8 mouse cellular contexts compared by ENCODE assay signal in the genomic region with DNA sequence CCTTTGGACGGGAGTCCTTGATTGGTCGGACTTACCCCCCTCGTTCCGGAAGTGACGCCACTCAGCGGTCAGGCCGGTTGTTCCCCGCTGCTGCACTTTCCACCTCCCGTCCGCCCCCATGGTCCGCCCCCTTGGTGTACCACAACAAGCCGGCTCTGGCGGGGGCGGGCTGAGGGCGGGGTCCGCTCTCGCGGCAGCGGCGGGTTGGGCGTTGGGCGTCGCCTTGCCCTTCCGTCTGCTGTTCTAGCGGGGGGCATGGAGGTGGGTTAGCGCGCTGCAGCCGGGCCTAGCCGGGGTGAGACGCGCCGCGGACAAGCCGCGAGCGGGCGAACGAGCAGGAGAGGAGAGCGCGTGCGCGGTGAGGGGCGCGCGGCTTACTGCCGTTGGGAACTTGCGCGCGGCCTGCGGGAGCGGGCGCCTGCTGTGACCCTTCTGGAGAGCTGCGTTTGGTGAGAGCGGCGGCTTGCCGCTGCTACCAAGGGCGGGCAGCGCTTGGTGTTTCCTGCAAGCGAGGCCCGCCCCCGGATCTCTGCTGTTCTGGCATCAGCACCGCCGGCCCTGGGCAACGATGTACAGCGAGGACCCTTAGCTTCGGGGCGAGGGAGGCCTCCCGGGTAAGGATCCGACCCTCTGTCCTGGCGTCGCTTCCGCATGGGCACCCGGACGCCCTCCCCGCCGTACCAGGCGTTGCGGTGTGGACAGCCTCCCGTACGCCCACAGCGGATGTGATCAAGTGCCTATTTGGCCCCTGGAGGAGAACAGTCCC. TPM values are rescaled to one million over a fixed set of nuclear protein-coding genes. Genes with fewer than 3 reads are reported as not detected.
DNase-seq lines count a peak whose midpoint lies in the region; ATAC-seq lines count a peak whose summit lies in the region.

No protein-coding gene starts in this region.

- peak overlapping the region; percentile 93 for H3K4me3 ChIP-seq in heart, embryonic 10.5 days
- peak overlapping the region; percentile 89 for H3K4me3 ChIP-seq in kidney, embryonic 15.5 days (replicated peaks)

- H3K9ac ChIP-seq in kidney, embryonic 15.5 days: peak overlapping the region; percentile 83

- peak; percentile 100 for DNase-seq in B cell, adult 2 months
- peak; percentile 100 for DNase-seq in brain, adult 2 months (ENCODE audit: low read depth, low spot score)
- DNase-seq in heart, embryonic 10.5 days (ENCODE audit: low spot score): peak; percentile 100
- peak; percentile 99 for DNase-seq in liver
- peak; percentile 98 for DNase-seq in spleen, postnatal 4 days (ENCODE audit: low spot score in 2 of 2)

- WGBS in heart, embryonic 10.5 days: under 1% methylated on average over 81 of the region's 81 CpGs
- 0% methylated on average over 81 of the region's 81 CpGs for WGBS in kidney, embryonic 15.5 days

- no peaks in the 10 kb centered on the region for H3K9me3 ChIP-seq in heart, embryonic 10.5 days
- H3K9me3 ChIP-seq in kidney, embryonic 15.5 days (replicated peaks): no peaks in the 10 kb centered on the region

- no peaks in the 10 kb centered on the region for H3K27me3 ChIP-seq in heart, embryonic 10.5 days (ENCODE audit: insufficient read depth, poor library complexity, severe bottlenecking)
- H3K27me3 ChIP-seq in kidney, embryonic 15.5 days: no peaks in the 10 kb centered on the region

- H3K36me3 ChIP-seq in heart, embryonic 10.5 days: peaks cover 34% of the 10 kb centered on the region
- peaks cover 26% of the 10 kb centered on the region for H3K36me3 ChIP-seq in kidney, embryonic 15.5 days

- peak overlapping the region; percentile 97 for H3K27ac ChIP-seq in heart, embryonic 10.5 days
- peak overlapping the region; percentile 97 for H3K27ac ChIP-seq in kidney, embryonic 15.5 days

- ATAC-seq in erythroblast, adult 5-6 weeks (replicated peaks; ENCODE audit: low FRiP score, poor library complexity, severe bottlenecking): peak; percentile 96
- ATAC-seq in kidney, embryonic 15.5 days (replicated peaks; ENCODE audit: low FRiP score): peak; percentile 99
- peak; percentile 97 for ATAC-seq in monocyte, adult 5-6 weeks (replicated peaks; ENCODE audit: insufficient number of reproducible peaks, low FRiP score, low TSS enrichment, poor library complexity, severe bottlenecking)

- H3K4me1 ChIP-seq in heart, embryonic 10.5 days: peaks cover 9% of the 10 kb centered on the region
- H3K4me1 ChIP-seq in kidney, embryonic 15.5 days: peaks cover 12% of the 10 kb centered on the region

- H3K4me2 ChIP-seq in kidney, embryonic 15.5 days: peak overlapping the region; percentile 79

RNA-seq across cellular contexts. Expression of gene Setx, which starts 1.1 kb away (rescaled TPM):
- total RNA-seq in erythroblast, adult 5-6 weeks (2015; ENCODE audit: low replicate concordance): 19.6 and 33.2 TPM in 2 replicates
- total RNA-seq in erythroblast, adult 5-6 weeks (2017; ENCODE audit: low replicate concordance): 25.1 and 27.9 TPM in 2 replicates
- 10.0 and 12.5 TPM in 2 replicates for polyA plus RNA-seq in heart, embryonic 10.5 days (2016; fragmentation: Nextera tagmentation; extraction: Ambion mirVana)
- polyA plus RNA-seq in kidney, embryonic 15.5 days (2015; fragmentation: Nextera tagmentation; extraction: Ambion mirVana): 8.2 and 11.7 TPM in 2 replicates
- 97.7 to 134 TPM (median 109 TPM) in 3 replicates for total RNA-seq in monocyte, adult 5-6 weeks (2017)

Comparison
In these comparisons a context has a peak if more than half of its experiments do, and no peak if none do; other contexts are left out.
1. Peak in every context shown above with its lines: DNase-seq, ATAC-seq, H3K4me3 ChIP-seq and H3K27ac ChIP-seq.